Mouse (Mus musculus) brain, embryonic 14.5 days (tissue): ENCODE results near the gene Med8.

ENCODE experiments used
- CTCF ChIP-seq: fragments of 200-500 bp; IDR thresholded peaks from 2 replicates; pipeline ENCODE4 v1.5.1; 2012; ENCODE audit warnings: inconsistent platforms, mild to moderate bottlenecking, moderate library complexity, borderline replicate concordance; ENCODE audit not compliant: insufficient read depth, insufficient read length; ENCODE audit errors: extremely low read depth
- POLR2A ChIP-seq: fragments of 200-500 bp; IDR thresholded peaks from 2 replicates; pipeline ENCODE4 v1.6.1; 2012; ENCODE audit warnings: mild to moderate bottlenecking, inconsistent platforms, borderline replicate concordance; ENCODE audit not compliant: poor library complexity, insufficient read depth, insufficient read length, severe bottlenecking; ENCODE audit errors: extremely low read depth

GRCm38 (mm10) chr4:118457345-118457975 lies 48.3 kb downstream of the Med8 start, which contains the start of gene Mpl:
- TF ChIP-seq CTCF: no peak
- TF ChIP-seq POLR2A: no peak
